Mouse (Mus musculus) kidney, adult 18-20 months (tissue): Measurements from ENCODE around the gene Tmco5b.

Experiments
- DNase-seq: peaks from one replicate; pipeline ENCODE4 v3.0.0; 2021

Gene Tmco5b

GRCm38 (mm10) chr2:113285432-113285831 is at the start of gene Tmco5b:
Gene Tmco5b, plus strand, starts transcription at chr2:113285732.
- no peak for DNase-seq

GRCm38 (mm10) chr2:113236993-113237392 is 48.5 kb upstream of the Tmco5b start:
- DNase-seq = no peak

GRCm38 (mm10) chr2:113238871-113239270 is 46.7 kb upstream of the Tmco5b start:
- DNase-seq = no peak

GRCm38 (mm10) chr2:113302349-113303239 is 17.1 kb downstream of the Tmco5b start:
- DNase-seq = no peak

- DNase-seq = no peak
These were observed 17.7 kb downstream of the Tmco5b start for GRCm38 (mm10) chr2:113303240-113303538.

GRCm38 (mm10) chr2:113305339-113305738 is 19.8 kb downstream of the Tmco5b start:
- peak; percentile 82 for DNase-seq

GRCm38 (mm10) chr2:113311211-113311610 is 25.7 kb downstream of the Tmco5b start:
- DNase-seq = no peak

GRCm38 (mm10) chr2:113323016-113323415 is 37.5 kb downstream of the Tmco5b start:
- DNase-seq = no peak

GRCm38 (mm10) chr2:113333799-113334541 is 48.4 kb downstream of the Tmco5b start:
- DNase-seq = no peak

GRCm38 (mm10) chr2:113335561-113336294 is 50.2 kb downstream of the Tmco5b start:
- no peak for DNase-seq

GRCm38 (mm10) chr2:113344536-113344935 is 59.0 kb downstream of the Tmco5b start:
- peak; percentile 17 for DNase-seq
